Mouse (Mus musculus): ENCODE measurements around the gene Slc38a9. TPM values are rescaled to one million over a fixed set of nuclear protein-coding genes. Genes with fewer than 3 reads are reported as not detected.
"Not testable (repeated sequence)": the region's sequence is repeated elsewhere in the genome, so short reads cannot be mapped to it uniquely, and the experiment has no call there.

Slc38a9 gene
- polyA plus RNA-seq, 1 experiment from 2014 or later: 13.9 TPM

DNA sequence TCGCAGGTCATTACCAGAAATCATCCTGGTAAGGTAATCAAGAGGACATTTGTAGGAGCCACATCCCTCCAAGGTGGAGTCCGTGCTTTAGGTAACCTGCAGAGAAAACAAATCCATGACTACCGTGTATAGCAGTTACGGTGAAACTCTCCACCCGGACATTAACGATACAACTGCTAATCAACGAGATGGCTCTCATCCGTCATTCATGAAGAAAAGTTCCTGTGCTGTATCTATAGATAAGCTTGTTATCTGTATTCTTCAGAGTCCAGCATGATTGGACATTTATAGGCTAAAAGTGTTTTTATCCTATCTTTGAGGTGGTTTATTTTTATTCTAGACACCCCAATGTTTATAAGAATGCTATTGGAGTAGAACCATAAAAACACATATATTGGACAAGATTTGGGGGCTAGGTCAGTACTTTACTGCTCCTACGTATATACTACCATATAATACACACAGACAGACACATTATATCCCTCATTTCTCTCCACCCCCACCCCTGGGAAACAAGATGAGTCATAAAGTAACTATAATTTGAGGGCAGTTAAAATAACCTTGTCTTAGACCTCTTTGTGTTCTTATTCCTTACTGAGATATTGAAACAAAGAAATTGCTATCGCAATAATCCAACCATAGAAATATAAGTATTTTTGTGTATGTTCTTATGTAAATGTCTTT, 32.5 kb downstream of the Slc38a9 start:
- no peak overlapping the region for H3K27ac ChIP-seq
- H3K4me3 ChIP-seq (replicated peaks): no peak overlapping the region
- ATAC-seq (ENCODE audit: insufficient read depth, low FRiP score, low read depth): no peak; the same call in 1 of the 2 replicates
- H3K4me1 ChIP-seq: no peaks in the 10 kb centered on the region
- H3K36me3 ChIP-seq: 0 out of 2 replicates have a peak, but pooled peaks cover 2% of the 10 kb centered on the region
- H3K9ac ChIP-seq: no peak overlapping the region
- WGBS: 82% methylated on average over 10 of the region's 10 CpGs
- H3K9me3 ChIP-seq: no peaks in the 10 kb centered on the region
- no peaks in the 10 kb centered on the region for H3K27me3 ChIP-seq (replicated peaks)
- H3K4me2 ChIP-seq: no peak overlapping the region

- H3K36me3 ChIP-seq: 0 out of 2 replicates have a peak, but pooled peaks cover 2% of the 10 kb centered on the region
- H3K4me2 ChIP-seq: no peak overlapping the region
- WGBS: 93% methylated on average over 8 of the region's 8 CpGs
- no peaks in the 10 kb centered on the region for H3K4me1 ChIP-seq
- no peak overlapping the region for H3K27ac ChIP-seq
- no peaks in the 10 kb centered on the region for H3K27me3 ChIP-seq (replicated peaks)
- no peak overlapping the region for H3K4me3 ChIP-seq (replicated peaks)
- H3K9me3 ChIP-seq: no peaks in the 10 kb centered on the region
- no peak for ATAC-seq (ENCODE audit: insufficient read depth, low FRiP score, low read depth)
- no peak overlapping the region for H3K9ac ChIP-seq
These were observed 35.1 kb downstream of the Slc38a9 start for GRCm38 (mm10) chr13:112695526-112696240.

DNA sequence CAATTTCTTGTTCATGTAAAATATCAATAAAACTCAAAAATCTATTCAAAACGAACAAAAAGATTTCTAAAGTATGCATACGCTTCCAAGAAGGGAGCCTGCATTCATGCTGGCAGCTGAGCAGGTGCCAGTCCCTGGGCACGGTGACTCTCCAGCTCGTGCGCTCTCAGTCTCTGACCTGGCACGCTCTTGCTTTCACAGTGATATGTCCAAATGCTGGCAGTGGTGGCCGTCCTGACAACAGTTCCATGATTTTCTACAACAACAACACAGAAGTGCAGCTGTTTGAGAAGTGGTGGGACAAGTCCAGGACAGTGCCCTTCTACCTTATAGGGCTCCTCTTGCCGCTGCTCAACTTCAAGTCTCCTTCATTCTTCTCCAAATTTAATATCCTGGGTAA, 40.7 kb downstream of the Slc38a9 start:
- Histone ChIP-seq H3K27ac (no peak overlapping the region), H3K9ac (no peak overlapping the region), H3K9me3 (no peaks in the 10 kb centered on the region), H3K27me3 (replicated peaks) (no peaks in the 10 kb centered on the region), H3K4me1 (no peaks in the 10 kb centered on the region), H3K4me3 (replicated peaks) (no peak overlapping the region), H3K4me2 (no peak overlapping the region), H3K36me3 (no peaks in the 10 kb centered on the region)
- ATAC-seq (ENCODE audit: insufficient read depth, low FRiP score, low read depth): no peak
- WGBS: 89% methylated on average over 8 of the region's 8 CpGs

GRCm38 (mm10) chr13:112706351-112706750, 45.8 kb downstream of the Slc38a9 start:
- 92% methylated on average over 4 of the region's 4 CpGs for WGBS

GRCm38 (mm10) chr13:112720078-112720736, 59.7 kb downstream of the Slc38a9 start:
- H3K9me3 ChIP-seq: no peaks in the 10 kb centered on the region
- H3K4me2 ChIP-seq: no peak overlapping the region
- 0 out of 2 replicates have a peak, but pooled peaks cover 3% of the 10 kb centered on the region for H3K4me1 ChIP-seq
- no peak overlapping the region for H3K4me3 ChIP-seq (replicated peaks)
- no peak for ATAC-seq (ENCODE audit: insufficient read depth, low FRiP score, low read depth)
- no peak overlapping the region for H3K27ac ChIP-seq
- H3K27me3 ChIP-seq (replicated peaks): no peaks in the 10 kb centered on the region
- H3K9ac ChIP-seq: no peak overlapping the region
- no peaks in the 10 kb centered on the region for H3K36me3 ChIP-seq
- 90% methylated on average over 15 of the region's 15 CpGs for WGBS

More at GRCm38 (mm10) chr13:112706351-112706750, 45.8 kb downstream of the Slc38a9 start:
- Histone ChIP-seq H3K27me3 (replicated peaks) (no peaks in the 10 kb centered on the region), H3K9me3 (no peaks in the 10 kb centered on the region), H3K4me1 (no peaks in the 10 kb centered on the region), H3K27ac (no peak overlapping the region), H3K36me3 (no peaks in the 10 kb centered on the region), H3K9ac (no peak overlapping the region), H3K4me2 (no peak overlapping the region), H3K4me3 (replicated peaks) (no peak overlapping the region)
- ATAC-seq (ENCODE audit: insufficient read depth, low FRiP score, low read depth): no peak

DNA sequence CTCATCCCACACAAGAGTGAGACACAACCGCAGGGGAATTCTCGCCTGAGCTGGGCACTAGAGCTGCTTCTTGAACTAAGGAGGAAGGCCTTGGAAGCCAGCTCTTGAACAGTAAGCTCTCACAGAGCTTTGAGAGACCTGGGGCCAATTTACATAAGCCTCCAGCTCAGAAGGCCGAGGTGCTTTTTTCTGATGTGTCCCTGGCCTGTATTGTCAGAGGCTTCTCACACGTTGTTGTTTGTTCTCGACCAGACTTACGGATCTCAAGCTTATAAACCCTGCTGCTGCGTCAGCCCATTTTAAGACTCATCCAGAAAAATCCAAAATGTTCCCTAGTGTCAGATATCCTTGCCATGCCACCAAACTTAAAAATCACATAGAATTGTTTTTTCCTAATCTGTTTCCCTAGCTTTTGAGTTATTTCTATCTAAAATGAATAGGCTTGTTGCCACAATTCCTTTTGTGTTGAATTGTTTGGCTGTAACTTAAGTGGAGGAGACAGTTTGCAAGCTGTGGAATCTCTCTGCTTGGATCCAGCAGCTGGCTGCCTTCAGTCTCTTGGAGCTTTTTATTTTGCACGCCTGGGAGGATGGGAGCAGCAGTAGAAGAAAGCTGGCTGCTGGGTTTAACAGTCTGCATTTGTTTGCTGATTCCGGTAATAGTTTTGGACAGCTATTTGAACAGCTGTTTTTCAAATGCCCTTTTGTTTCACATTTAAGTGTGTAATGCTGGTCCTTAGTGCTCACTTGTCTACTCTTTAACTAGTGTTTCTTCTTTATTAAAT, 61.6 kb downstream of the Slc38a9 start:
- Histone ChIP-seq H3K36me3 (no peaks in the 10 kb centered on the region), H3K4me3 (replicated peaks) (no peak overlapping the region), H3K9me3 (no peaks in the 10 kb centered on the region), H3K27ac (peak overlapping the region; percentile 80), H3K9ac (no peak overlapping the region), H3K4me1 (0 out of 2 replicates have a peak, but pooled peaks cover 3% of the 10 kb centered on the region), H3K27me3 (replicated peaks) (no peaks in the 10 kb centered on the region), H3K4me2 (no peak overlapping the region)
- 32% methylated on average over 9 of the region's 9 CpGs for WGBS
- ATAC-seq (ENCODE audit: insufficient read depth, low FRiP score, low read depth): peak; percentile 85; the same call in 1 of the 2 replicates

- H3K4me3 ChIP-seq (replicated peaks); H3K9ac ChIP-seq; ATAC-seq (ENCODE audit: insufficient read depth, low FRiP score, low read depth); H3K9me3 ChIP-seq; H3K36me3 ChIP-seq; H3K27ac ChIP-seq; H3K4me1 ChIP-seq; H3K4me2 ChIP-seq; H3K27me3 ChIP-seq (replicated peaks): not testable (repeated sequence)
These were observed 63.7 kb downstream of the Slc38a9 start for GRCm38 (mm10) chr13:112724260-112724659.

DNA sequence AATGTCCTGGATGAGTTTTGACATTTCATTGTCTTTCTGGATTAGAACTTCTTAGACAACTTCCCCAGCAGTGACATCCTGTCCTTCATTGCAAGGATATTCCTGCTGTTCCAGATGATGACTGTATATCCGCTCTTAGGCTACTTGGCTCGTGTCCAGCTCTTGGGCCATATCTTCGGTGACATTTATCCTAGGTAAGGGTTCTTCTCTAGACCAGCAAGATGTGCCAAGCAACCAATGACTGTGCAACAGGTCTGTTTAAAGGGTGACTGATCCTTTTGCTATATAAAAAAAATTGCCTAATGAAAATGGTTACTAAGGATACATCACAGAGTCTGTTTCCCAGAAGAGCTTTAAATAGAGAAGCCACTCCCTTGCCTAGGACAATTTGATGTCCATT, 65.5 kb downstream of the Slc38a9 start:
- ATAC-seq (ENCODE audit: insufficient read depth, low FRiP score, low read depth): no peak
- Histone ChIP-seq H3K4me1 (no peaks in the 10 kb centered on the region), H3K9ac (no peak overlapping the region), H3K4me3 (replicated peaks) (no peak overlapping the region), H3K36me3 (no peaks in the 10 kb centered on the region), H3K27ac (no peak overlapping the region), H3K4me2 (no peak overlapping the region), H3K9me3 (no peaks in the 10 kb centered on the region), H3K27me3 (replicated peaks) (no peaks in the 10 kb centered on the region)
- 70% methylated on average over 3 of the region's 3 CpGs for WGBS

DNA sequence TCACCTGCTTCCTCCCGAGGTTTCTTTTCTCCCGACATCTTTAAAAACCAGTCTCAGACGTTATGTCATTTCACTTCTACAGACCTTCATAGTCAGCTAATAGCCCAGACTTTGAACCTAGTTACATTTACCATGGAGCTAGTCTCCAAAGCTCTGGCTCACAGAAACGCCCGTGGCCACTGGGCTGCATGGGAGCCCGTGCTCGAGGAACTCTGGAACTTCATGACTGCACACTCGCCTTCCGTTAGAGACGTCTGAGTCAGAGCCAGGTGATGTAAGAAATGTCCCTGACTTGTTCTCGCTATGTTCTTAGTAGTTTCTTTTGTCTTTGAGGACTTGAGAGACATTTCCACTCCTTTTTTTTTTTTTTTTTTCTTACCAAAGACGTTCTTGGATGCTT, 72.8 kb downstream of the Slc38a9 start:
- H3K27ac ChIP-seq: no peak overlapping the region
- H3K9me3 ChIP-seq: no peaks in the 10 kb centered on the region
- no peaks in the 10 kb centered on the region for H3K27me3 ChIP-seq (replicated peaks)
- H3K4me2 ChIP-seq: no peak overlapping the region
- 91% methylated on average over 12 of the region's 12 CpGs for WGBS
- no peak overlapping the region for H3K9ac ChIP-seq
- ATAC-seq (ENCODE audit: insufficient read depth, low FRiP score, low read depth): no peak
- H3K4me3 ChIP-seq (replicated peaks): no peak overlapping the region
- H3K4me1 ChIP-seq: no peaks in the 10 kb centered on the region
- no peaks in the 10 kb centered on the region for H3K36me3 ChIP-seq

DNA sequence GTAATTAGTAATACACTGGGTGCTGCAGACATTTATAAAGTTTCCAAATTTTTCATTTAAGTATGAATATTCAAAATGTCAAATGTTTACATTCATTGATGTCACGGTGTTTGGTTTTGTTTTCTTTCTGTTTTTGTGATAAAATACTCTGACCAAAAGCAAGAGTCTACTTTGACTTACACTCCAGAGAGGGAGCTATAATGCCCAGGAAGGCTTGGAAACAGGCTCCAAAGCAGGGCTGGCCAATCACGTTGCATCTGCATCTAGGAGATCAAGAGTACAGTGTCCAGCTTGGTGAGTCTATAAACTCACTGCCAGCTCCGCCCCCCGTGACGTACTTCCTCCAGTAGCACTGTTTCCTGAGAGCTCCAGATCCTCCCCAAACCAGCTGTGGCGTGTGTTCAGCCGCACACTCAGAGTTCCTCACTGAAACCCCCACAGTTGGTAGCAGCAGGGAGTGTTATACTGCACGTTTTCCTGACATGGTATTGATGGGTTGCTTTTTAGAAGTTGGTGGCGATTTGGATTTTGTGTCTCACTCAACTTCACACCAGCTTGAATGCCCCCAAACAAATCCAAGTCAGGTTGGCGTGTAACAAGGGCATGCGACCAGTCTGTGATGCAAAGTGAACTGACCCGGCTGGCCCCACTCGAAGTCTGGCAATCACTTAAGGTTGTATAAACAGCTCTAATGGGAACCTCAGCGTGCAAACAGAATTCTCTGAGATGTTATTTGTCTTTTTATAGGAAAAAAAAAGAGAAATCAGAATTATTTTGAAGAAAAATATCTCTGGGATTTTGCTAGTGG, 74.6 kb downstream of the Slc38a9 start:
- peak overlapping the region; percentile 57; the same call in 1 of the 2 replicates for H3K27ac ChIP-seq
- peak overlapping the region; percentile 19; the same call in 1 of the 2 replicates for H3K4me2 ChIP-seq

DNA sequence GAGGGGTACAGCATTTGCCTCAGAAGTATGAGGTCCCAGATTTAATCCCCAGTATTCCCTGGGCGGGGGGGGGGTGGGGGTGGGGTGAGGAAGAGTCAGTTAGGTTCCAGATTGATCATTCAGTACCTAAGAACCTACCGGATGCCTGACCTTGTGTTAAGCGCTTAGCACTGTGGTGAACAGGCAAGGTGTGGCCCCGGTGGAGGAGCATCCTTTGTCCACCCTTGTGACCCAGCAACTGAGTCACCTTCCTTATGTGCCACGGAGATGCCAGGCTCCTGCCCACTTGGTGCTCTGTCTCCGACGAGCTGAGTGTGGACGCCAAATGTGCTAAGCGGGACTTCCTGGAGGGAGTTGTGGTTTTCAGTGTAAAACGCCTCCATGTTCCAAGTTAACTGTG, 75.9 kb downstream of the Slc38a9 start:
- Histone ChIP-seq H3K9me3 (no peaks in the 10 kb centered on the region), H3K27ac (no peak overlapping the region), H3K4me2 (no peak overlapping the region), H3K4me3 (replicated peaks) (no peak overlapping the region), H3K36me3 (no peaks in the 10 kb centered on the region), H3K27me3 (replicated peaks) (no peaks in the 10 kb centered on the region), H3K4me1 (no peaks in the 10 kb centered on the region), H3K9ac (no peak overlapping the region)
- WGBS: 84% methylated on average over 10 of the region's 10 CpGs
- no peak for ATAC-seq (ENCODE audit: insufficient read depth, low FRiP score, low read depth)

More for the DNA sequence above, 74.6 kb downstream of the Slc38a9 start:
- Histone ChIP-seq H3K9ac (no peak overlapping the region), H3K4me1 (no peaks in the 10 kb centered on the region), H3K36me3 (no peaks in the 10 kb centered on the region), H3K27me3 (replicated peaks) (no peaks in the 10 kb centered on the region), H3K9me3 (no peaks in the 10 kb centered on the region), H3K4me3 (replicated peaks) (no peak overlapping the region)
- ATAC-seq (ENCODE audit: insufficient read depth, low FRiP score, low read depth): 0 out of 2 replicates have a peak, but pooled peaks have one; percentile 60
- WGBS: 48% methylated on average over 14 of the region's 14 CpGs
